28 mouse cellular contexts compared by ENCODE assay signal in the genomic region with DNA sequence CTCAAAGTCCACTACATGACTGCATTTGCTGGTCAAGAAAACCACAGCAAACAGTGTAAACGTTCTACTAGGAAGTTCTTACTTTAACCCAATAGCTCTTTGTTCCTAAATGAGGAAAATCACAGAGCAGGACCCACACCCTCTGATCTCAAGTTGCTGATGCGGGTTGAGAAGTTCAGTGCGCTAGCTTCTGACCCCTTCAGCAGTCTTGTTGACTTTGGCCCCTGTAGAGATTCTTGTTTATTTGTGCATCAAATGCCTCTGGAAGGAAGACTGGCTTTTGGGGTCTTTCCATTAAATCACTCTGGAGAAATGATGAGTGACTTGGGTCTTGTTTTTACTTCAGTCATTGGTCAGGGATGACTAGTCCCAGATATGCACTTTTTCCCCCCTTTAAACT. TPM values are rescaled to one million over a fixed set of nuclear protein-coding genes. Genes with fewer than 3 reads are reported as not detected.
A peak's percentile ranks its signal among the peaks of the same experiment; 100 is the strongest.
DNase-seq lines count a peak whose midpoint lies in the region; ATAC-seq and TF ChIP-seq lines count a peak whose summit lies in the region.
"Had no signal": no experiment of that assay in that cellular context is flagged by ENCODE, and none has a peak within 500 bp of the region (broad histone marks: within the 10 kb centered on the region; RNA-seq: fewer than 3 reads in every experiment).

No protein-coding gene starts in this region.

- no peaks in the 10 kb centered on the region for H3K9me3 ChIP-seq in heart, embryonic 12.5 days (replicated peaks)
- H3K9me3 ChIP-seq: heart, embryonic 10.5 days; hindbrain, embryonic 12.5 days; liver, embryonic 12.5 days; megakaryocyte, embryonic 14.5 days; midbrain, embryonic 12.5 days; neural tube, embryonic 12.5 days had no signal

- H3K36me3 ChIP-seq in heart, embryonic 12.5 days, result peaks cover 70% of the 10 kb centered on the region
- H3K36me3 ChIP-seq: hindbrain, embryonic 12.5 days; liver, embryonic 12.5 days; midbrain, embryonic 12.5 days; neural tube, embryonic 12.5 days had no signal

- no peak for TF ChIP-seq CTCF in embryonic fibroblast, embryonic 13.5 days (IDR thresholded peaks at IDR 0.05; ENCODE audit: borderline replicate concordance, insufficient read depth, low read length)

- H3K27me3 ChIP-seq in heart, embryonic 12.5 days (replicated peaks), result no peaks in the 10 kb centered on the region
- H3K27me3 ChIP-seq: hindbrain, embryonic 12.5 days; liver, embryonic 12.5 days; midbrain, embryonic 12.5 days; neural tube, embryonic 12.5 days had no signal

- H3K4me3 ChIP-seq in heart, embryonic 12.5 days, result no peak overlapping the region
- H3K4me3 ChIP-seq in embryonic fibroblast, embryonic 13.5 days (ENCODE audit: insufficient read depth, low read length), result no peak overlapping the region
- H3K4me3 ChIP-seq: heart, embryonic 10.5 days; hindbrain, embryonic 12.5 days; liver, embryonic 12.5 days; megakaryocyte, embryonic 14.5 days; midbrain, embryonic 12.5 days; myocyte; neural tube, embryonic 12.5 days had no signal

- DNase-seq in heart, adult 9 months (ENCODE audit: low spot score in 2 of 2), result no peak
- peak; percentile 29 for DNase-seq in NIH3T3 (ENCODE audit: low read depth)
- peak; percentile 49 for DNase-seq in kidney, postnatal 10 days
- DNase-seq in yolk sac, embryonic 10.5 days (ENCODE audit: low spot score), result no peak
- no peak for DNase-seq in right cerebral cortex, postnatal 10 days (ENCODE audit: low spot score in 2 of 2)
- DNase-seq: adrenal gland, postnatal 25 days; cerebellum, adult 18-20 months; cerebellum, postnatal 14 days; gastrocnemius, postnatal 36 days; heart, postnatal 14 days; left cerebral cortex, postnatal 4 days; liver, postnatal 0 days; lung, postnatal 4 days; right cerebral cortex, adult 18-20 months; thymus, postnatal 4 days had no signal

- ATAC-seq in heart, embryonic 12.5 days (ENCODE audit: insufficient number of reproducible peaks, low FRiP score), result no peak
- ATAC-seq: CD4-positive, CD25-positive, alpha-beta regulatory T cell, adult 4 months; forebrain, embryonic 14.5 days; hindbrain, postnatal 0 days; intestine, embryonic 16.5 days; liver, embryonic 12.5 days; liver, postnatal 0 days had no signal

- H3K4me1 ChIP-seq in heart, embryonic 12.5 days (replicated peaks), result peaks cover 66% of the 10 kb centered on the region
- H3K4me1 ChIP-seq in embryonic fibroblast, embryonic 13.5 days (ENCODE audit: control insufficient read depth, insufficient read depth, low read length), result peaks cover 25% of the 10 kb centered on the region
- H3K4me1 ChIP-seq: hindbrain, embryonic 12.5 days; liver, embryonic 12.5 days; midbrain, embryonic 12.5 days; neural tube, embryonic 12.5 days had no signal

- TF ChIP-seq POLR2A in embryonic fibroblast, embryonic 13.5 days (IDR thresholded peaks at IDR 0.05; ENCODE audit: low read depth, low read length), result no peak

- peak overlapping the region; percentile 2; the same call in 1 of the 2 replicates for H3K27ac ChIP-seq in heart, embryonic 12.5 days (ENCODE audit: poor library complexity, severe bottlenecking)
- peak overlapping the region; percentile 74; the same call in 1 of the 2 replicates for H3K27ac ChIP-seq in embryonic fibroblast, embryonic 13.5 days (ENCODE audit: insufficient read depth, low read length)
- H3K27ac ChIP-seq: heart, embryonic 10.5 days; hindbrain, embryonic 12.5 days; hindbrain, postnatal 0 days; liver, embryonic 12.5 days; midbrain, embryonic 12.5 days; neural tube, embryonic 12.5 days had no signal

- WGBS in heart, embryonic 12.5 days, result 62% methylated on average over 3 of the region's 3 CpGs

- no peak overlapping the region for H3K9ac ChIP-seq in heart, embryonic 12.5 days
- H3K9ac ChIP-seq: hindbrain, embryonic 12.5 days; liver, embryonic 12.5 days; liver, postnatal 0 days; midbrain, embryonic 12.5 days; neural tube, embryonic 12.5 days had no signal

- H3K4me2 ChIP-seq in heart, embryonic 12.5 days, result no peak overlapping the region
- H3K4me2 ChIP-seq: hindbrain, embryonic 12.5 days; liver, embryonic 12.5 days; midbrain, embryonic 12.5 days; neural tube, embryonic 12.5 days had no signal

RNA-seq across cellular contexts. Expression of gene Fhl2, which starts 46.6 kb away (rescaled TPM):
- 203 and 205 TPM in 2 replicates for polyA plus RNA-seq in heart, embryonic 12.5 days (2016; fragmentation: Nextera tagmentation; extraction: Ambion mirVana)
- polyA plus RNA-seq in embryonic fibroblast, embryonic 13.5 days (2011; ENCODE audit: insufficient read length, low read depth, missing spikeins), result 92.1 and 137 TPM in 2 replicates

RNA-seq across cellular contexts. Expression of gene AI597479, which starts 51.7 kb away (rescaled TPM):
- polyA plus RNA-seq in heart, embryonic 12.5 days (2016; fragmentation: Nextera tagmentation; extraction: Ambion mirVana), result 25.7 and 27.8 TPM in 2 replicates
- polyA plus RNA-seq in embryonic fibroblast, embryonic 13.5 days (2011; ENCODE audit: insufficient read length, low read depth, missing spikeins), result 16.7 and 18.9 TPM in 2 replicates

RNA-seq across cellular contexts. Expression of gene Tgfbrap1, which starts 51.8 kb away (rescaled TPM):
- 9.6 and 10.6 TPM in 2 replicates for polyA plus RNA-seq in heart, embryonic 12.5 days (2016; fragmentation: Nextera tagmentation; extraction: Ambion mirVana)
- 15.1 and 15.5 TPM in 2 replicates for polyA plus RNA-seq in embryonic fibroblast, embryonic 13.5 days (2011; ENCODE audit: insufficient read length, low read depth, missing spikeins)

Comparison
In these comparisons a context has a peak if more than half of its experiments do, and no peak if none do; other contexts are left out.
1. DNase-seq: peak in NIH3T3 (single experiment) and kidney, postnatal 10 days (single experiment); none in heart, adult 9 months (0 of 2), yolk sac, embryonic 10.5 days (single experiment) and right cerebral cortex, postnatal 10 days (0 of 2).